Mouse (Mus musculus): ENCODE data around the gene Zbtb44. TPM values are rescaled to one million over a fixed set of nuclear protein-coding genes. Genes with fewer than 3 reads are reported as not detected.

The Zbtb44 gene
- polyA plus RNA-seq, 1 experiment from 2014 or later: 4.1 TPM

- Histone ChIP-seq H3K27ac (ENCODE audit: low read length) (no peak overlapping the region), H3K36me3 (ENCODE audit: control insufficient read depth, insufficient read depth, low read length) (no peaks in the 10 kb centered on the region), H3K4me3 (ENCODE audit: low read depth, low read length) (no peak overlapping the region), H3K9ac (ENCODE audit: low read depth, low read length) (no peak overlapping the region), H3K27me3 (ENCODE audit: control insufficient read depth, insufficient read depth, low read depth, low read length) (no peaks in the 10 kb centered on the region), H3K4me1 (ENCODE audit: control insufficient read depth, insufficient read depth, low read length) (no peaks in the 10 kb centered on the region), H3K4me2 (ENCODE audit: low read length) (no peak overlapping the region), H3K9me3 (replicated peaks; ENCODE audit: control insufficient read depth, low read length, poor library complexity, severe bottlenecking) (no peaks in the 10 kb centered on the region)
- 81% methylated on average over 9 of the region's 9 CpGs for WGBS
- ATAC-seq: no peak
Measured at GRCm38 (mm10) chr9:31089541-31089940, 59.1 kb downstream of the Zbtb44 start.

GRCm38 (mm10) chr9:31090081-31091023 lies 59.9 kb downstream of the Zbtb44 start:
- 79% methylated on average over 29 of the region's 29 CpGs for WGBS
- H3K4me1 ChIP-seq (ENCODE audit: control insufficient read depth, insufficient read depth, low read length): no peaks in the 10 kb centered on the region
- H3K9me3 ChIP-seq (replicated peaks; ENCODE audit: control insufficient read depth, low read length, poor library complexity, severe bottlenecking): no peaks in the 10 kb centered on the region
- H3K27ac ChIP-seq (ENCODE audit: low read length): no peak overlapping the region
- H3K4me3 ChIP-seq (ENCODE audit: low read depth, low read length): no peak overlapping the region
- H3K27me3 ChIP-seq (ENCODE audit: control insufficient read depth, insufficient read depth, low read depth, low read length): no peaks in the 10 kb centered on the region
- ATAC-seq: no peak
- no peak overlapping the region for H3K9ac ChIP-seq (ENCODE audit: low read depth, low read length)
- no peaks in the 10 kb centered on the region for H3K36me3 ChIP-seq (ENCODE audit: control insufficient read depth, insufficient read depth, low read length)
- H3K4me2 ChIP-seq (ENCODE audit: low read length): no peak overlapping the region

- no peak overlapping the region for H3K4me2 ChIP-seq (ENCODE audit: low read length)
- no peak overlapping the region for H3K27ac ChIP-seq (ENCODE audit: low read length)
- H3K4me3 ChIP-seq (ENCODE audit: low read depth, low read length): no peak overlapping the region
- H3K9ac ChIP-seq (ENCODE audit: low read depth, low read length): no peak overlapping the region
- no peaks in the 10 kb centered on the region for H3K9me3 ChIP-seq (replicated peaks; ENCODE audit: control insufficient read depth, low read length, poor library complexity, severe bottlenecking)
- 96% methylated on average over 10 of the region's 10 CpGs for WGBS
- no peaks in the 10 kb centered on the region for H3K4me1 ChIP-seq (ENCODE audit: control insufficient read depth, insufficient read depth, low read length)
- no peaks in the 10 kb centered on the region for H3K36me3 ChIP-seq (ENCODE audit: control insufficient read depth, insufficient read depth, low read length)
- H3K27me3 ChIP-seq (ENCODE audit: control insufficient read depth, insufficient read depth, low read depth, low read length): no peaks in the 10 kb centered on the region
- ATAC-seq: no peak
Measured at GRCm38 (mm10) chr9:31091162-31091581, 60.7 kb downstream of the Zbtb44 start.

GRCm38 (mm10) chr9:31092111-31092832 lies 61.8 kb downstream of the Zbtb44 start:
- H3K9me3 ChIP-seq (replicated peaks; ENCODE audit: control insufficient read depth, low read length, poor library complexity, severe bottlenecking): no peaks in the 10 kb centered on the region
- no peak for ATAC-seq
- WGBS: 90% methylated on average over 18 of the region's 18 CpGs
- no peaks in the 10 kb centered on the region for H3K36me3 ChIP-seq (ENCODE audit: control insufficient read depth, insufficient read depth, low read length)
- no peak overlapping the region for H3K27ac ChIP-seq (ENCODE audit: low read length)
- H3K9ac ChIP-seq (ENCODE audit: low read depth, low read length): no peak overlapping the region
- no peaks in the 10 kb centered on the region for H3K27me3 ChIP-seq (ENCODE audit: control insufficient read depth, insufficient read depth, low read depth, low read length)
- H3K4me2 ChIP-seq (ENCODE audit: low read length): no peak overlapping the region
- no peak overlapping the region for H3K4me3 ChIP-seq (ENCODE audit: low read depth, low read length)
- no peaks in the 10 kb centered on the region for H3K4me1 ChIP-seq (ENCODE audit: control insufficient read depth, insufficient read depth, low read length)

GRCm38 (mm10) chr9:31092833-31093195 lies 62.4 kb downstream of the Zbtb44 start:
- no peak overlapping the region for H3K4me2 ChIP-seq (ENCODE audit: low read length)

GRCm38 (mm10) chr9:31097088-31098082 lies 66.9 kb downstream of the Zbtb44 start:
- Histone ChIP-seq H3K4me1 (ENCODE audit: control insufficient read depth, insufficient read depth, low read length) (no peaks in the 10 kb centered on the region), H3K4me2 (ENCODE audit: low read length) (no peak overlapping the region), H3K4me3 (ENCODE audit: low read depth, low read length) (no peak overlapping the region), H3K27me3 (ENCODE audit: control insufficient read depth, insufficient read depth, low read depth, low read length) (no peaks in the 10 kb centered on the region), H3K9me3 (replicated peaks; ENCODE audit: control insufficient read depth, low read length, poor library complexity, severe bottlenecking) (no peaks in the 10 kb centered on the region), H3K27ac (ENCODE audit: low read length) (no peak overlapping the region), H3K36me3 (ENCODE audit: control insufficient read depth, insufficient read depth, low read length) (no peaks in the 10 kb centered on the region), H3K9ac (ENCODE audit: low read depth, low read length) (no peak overlapping the region)
- WGBS: 70% methylated on average over 20 of the region's 20 CpGs
- no peak for ATAC-seq

More at GRCm38 (mm10) chr9:31092833-31093195, 62.4 kb downstream of the Zbtb44 start:
- H3K27ac ChIP-seq (ENCODE audit: low read length): no peak overlapping the region
- no peak overlapping the region for H3K4me3 ChIP-seq (ENCODE audit: low read depth, low read length)
- no peaks in the 10 kb centered on the region for H3K27me3 ChIP-seq (ENCODE audit: control insufficient read depth, insufficient read depth, low read depth, low read length)
- 95% methylated on average over 10 of the region's 10 CpGs for WGBS
- H3K36me3 ChIP-seq (ENCODE audit: control insufficient read depth, insufficient read depth, low read length): no peaks in the 10 kb centered on the region
- H3K4me1 ChIP-seq (ENCODE audit: control insufficient read depth, insufficient read depth, low read length): no peaks in the 10 kb centered on the region
- no peak overlapping the region for H3K9ac ChIP-seq (ENCODE audit: low read depth, low read length)
- ATAC-seq: no peak
- H3K9me3 ChIP-seq (replicated peaks; ENCODE audit: control insufficient read depth, low read length, poor library complexity, severe bottlenecking): no peaks in the 10 kb centered on the region

GRCm38 (mm10) chr9:31098118-31098517 lies 67.7 kb downstream of the Zbtb44 start:
- H3K4me1 ChIP-seq (ENCODE audit: control insufficient read depth, insufficient read depth, low read length): no peaks in the 10 kb centered on the region

GRCm38 (mm10) chr9:31108464-31108863 lies 78.0 kb downstream of the Zbtb44 start:
- ATAC-seq: no peak
- WGBS: 94% methylated on average over 8 of the region's 8 CpGs
- H3K27me3 ChIP-seq (ENCODE audit: control insufficient read depth, insufficient read depth, low read depth, low read length): no peaks in the 10 kb centered on the region
- no peak overlapping the region for H3K27ac ChIP-seq (ENCODE audit: low read length)
- H3K9me3 ChIP-seq (replicated peaks; ENCODE audit: control insufficient read depth, low read length, poor library complexity, severe bottlenecking): no peaks in the 10 kb centered on the region
- H3K4me3 ChIP-seq (ENCODE audit: low read depth, low read length): no peak overlapping the region
- H3K4me1 ChIP-seq (ENCODE audit: control insufficient read depth, insufficient read depth, low read length): no peaks in the 10 kb centered on the region
- H3K4me2 ChIP-seq (ENCODE audit: low read length): no peak overlapping the region
- H3K36me3 ChIP-seq (ENCODE audit: control insufficient read depth, insufficient read depth, low read length): no peaks in the 10 kb centered on the region
- H3K9ac ChIP-seq (ENCODE audit: low read depth, low read length): no peak overlapping the region

More at GRCm38 (mm10) chr9:31098118-31098517, 67.7 kb downstream of the Zbtb44 start:
- no peak overlapping the region for H3K9ac ChIP-seq (ENCODE audit: low read depth, low read length)
- H3K4me2 ChIP-seq (ENCODE audit: low read length): no peak overlapping the region
- H3K36me3 ChIP-seq (ENCODE audit: control insufficient read depth, insufficient read depth, low read length): no peaks in the 10 kb centered on the region
- H3K9me3 ChIP-seq (replicated peaks; ENCODE audit: control insufficient read depth, low read length, poor library complexity, severe bottlenecking): no peaks in the 10 kb centered on the region
- 88% methylated on average over 6 of the region's 6 CpGs for WGBS
- H3K4me3 ChIP-seq (ENCODE audit: low read depth, low read length): no peak overlapping the region
- H3K27ac ChIP-seq (ENCODE audit: low read length): no peak overlapping the region
- ATAC-seq: no peak
- no peaks in the 10 kb centered on the region for H3K27me3 ChIP-seq (ENCODE audit: control insufficient read depth, insufficient read depth, low read depth, low read length)

Measured in midbrain, embryonic 16.5 days (tissue).